8 mouse cellular contexts compared by ENCODE assay signal in genomic region chr11:55607808-55608523, GRCm38 (mm10). TPM values are rescaled to one million over a fixed set of nuclear protein-coding genes. Genes with fewer than 3 reads are reported as not detected.
A peak's percentile ranks its signal among the peaks of the same experiment; 100 is the strongest.
DNase-seq lines count a peak whose midpoint lies in the region; ATAC-seq lines count a peak whose summit lies in the region.

TSS of gene Glra1 (minus strand) at chr11:55608198.

- peak within 1 kb of the TSS; percentile 53 for H3K4me2 ChIP-seq in hindbrain, embryonic 14.5 days (replicated peaks)
- peak within 1 kb of the TSS; percentile 68 for H3K4me2 ChIP-seq in midbrain, embryonic 13.5 days (replicated peaks)
- no peak within 1 kb of the TSS; the same call in 1 of the 2 replicates for H3K4me2 ChIP-seq in stomach, embryonic 14.5 days (replicated peaks; ENCODE audit: low read depth, low read length)

- peak within 1 kb of the TSS; percentile 58 for H3K9ac ChIP-seq in hindbrain, embryonic 14.5 days
- H3K9ac ChIP-seq in midbrain, embryonic 13.5 days (replicated peaks), result peak within 1 kb of the TSS; percentile 57
- H3K9ac ChIP-seq in stomach, embryonic 14.5 days (replicated peaks; ENCODE audit: low read depth, low read length), result no peak within 1 kb of the TSS

- peak within 1 kb of the TSS; percentile 76 for H3K27ac ChIP-seq in hindbrain, embryonic 14.5 days
- H3K27ac ChIP-seq in midbrain, embryonic 13.5 days, result no peak within 1 kb of the TSS
- no peak within 1 kb of the TSS for H3K27ac ChIP-seq in stomach, embryonic 14.5 days (ENCODE audit: low read length)

- DNase-seq in cerebellum, adult 11 months, result peak; percentile 6
- no peak for DNase-seq in cerebellum, adult 9-11 months
- DNase-seq in cerebellum, adult 8-10 months, result peak; percentile 12
- peak; percentile 78 for DNase-seq in hindbrain, embryonic 14.5 days (ENCODE audit: low spot score)
- DNase-seq in left cerebral cortex, postnatal 36 days (ENCODE audit: low spot score in 2 of 2), result peak; percentile 7 to 24

- H3K27me3 ChIP-seq in hindbrain, embryonic 14.5 days (ENCODE audit: control insufficient read depth, insufficient read depth, low read length), result no peaks in the 10 kb centered on the region
- peaks cover 65% of the 10 kb centered on the region for H3K27me3 ChIP-seq in midbrain, embryonic 13.5 days
- no peaks in the 10 kb centered on the region for H3K27me3 ChIP-seq in stomach, embryonic 14.5 days (ENCODE audit: control insufficient read depth, insufficient read depth, low read length)

- H3K4me3 ChIP-seq in hindbrain, embryonic 14.5 days (replicated peaks; ENCODE audit: low read length), result peak within 1 kb of the TSS; percentile 42
- H3K4me3 ChIP-seq in midbrain, embryonic 13.5 days (replicated peaks), result peak within 1 kb of the TSS; percentile 46
- H3K4me3 ChIP-seq in stomach, embryonic 14.5 days (ENCODE audit: low read depth, low read length), result no peak within 1 kb of the TSS

- H3K4me1 ChIP-seq in hindbrain, embryonic 14.5 days (replicated peaks; ENCODE audit: control insufficient read depth, insufficient read depth, low read length), result peaks cover 17% of the 10 kb centered on the region; the same call in 1 of the 2 replicates
- peaks cover 8% of the 10 kb centered on the region; the same call in 1 of the 2 replicates for H3K4me1 ChIP-seq in midbrain, embryonic 13.5 days (replicated peaks)
- no peaks in the 10 kb centered on the region for H3K4me1 ChIP-seq in stomach, embryonic 14.5 days (ENCODE audit: control insufficient read depth, insufficient read depth, low read length)

- intact Hi-C loops in left cerebral cortex, postnatal 36 days (cut with DNase I), result no loop called here

- WGBS in hindbrain, embryonic 14.5 days, result under 1% methylated on average over 36 of the region's 36 CpGs
- WGBS in midbrain, embryonic 13.5 days, result under 1% methylated on average over 36 of the region's 36 CpGs
- WGBS in stomach, embryonic 14.5 days, result 1% methylated on average over 36 of the region's 36 CpGs

- no peaks in the 10 kb centered on the region for H3K9me3 ChIP-seq in hindbrain, embryonic 14.5 days (ENCODE audit: control insufficient read depth, low read length)
- no peaks in the 10 kb centered on the region for H3K9me3 ChIP-seq in midbrain, embryonic 13.5 days
- no peaks in the 10 kb centered on the region for H3K9me3 ChIP-seq in stomach, embryonic 14.5 days (ENCODE audit: control insufficient read depth, low read depth, low read length)

- no peaks in the 10 kb centered on the region for H3K36me3 ChIP-seq in hindbrain, embryonic 14.5 days (replicated peaks; ENCODE audit: control insufficient read depth, insufficient read depth)
- no peaks in the 10 kb centered on the region for H3K36me3 ChIP-seq in midbrain, embryonic 13.5 days
- no peaks in the 10 kb centered on the region for H3K36me3 ChIP-seq in stomach, embryonic 14.5 days (ENCODE audit: control insufficient read depth, insufficient read depth, low read length)

- peak; percentile 83 for ATAC-seq in frontal cortex, adult (ENCODE audit: low TSS enrichment)
- ATAC-seq in hindbrain, embryonic 14.5 days (ENCODE audit: low FRiP score), result peak; percentile 56
- peak; percentile 83 for ATAC-seq in midbrain, embryonic 13.5 days
- ATAC-seq in stomach, embryonic 14.5 days (ENCODE audit: insufficient number of reproducible peaks, insufficient read depth, low FRiP score, low read depth), result peak; percentile 72; the same call in 1 of the 2 replicates

RNA-seq across cellular contexts. Expression of gene Glra1, which starts in this region (rescaled TPM):
- polyA plus RNA-seq in hindbrain, embryonic 14.5 days (2014; fragmentation: Nextera tagmentation; extraction: Ambion mirVana), result 1.7 and 2.5 TPM in 2 replicates
- 1 to 10 TPM in 1 of 2 experiments, under 1 TPM in 1; 0.89 to 1.4 TPM for total RNA-seq in left cerebral cortex, postnatal 36 days (2021)
- polyA plus RNA-seq in midbrain, embryonic 13.5 days (2015; fragmentation: Nextera tagmentation; extraction: Ambion mirVana), result 0.22 and 0.23 TPM in 2 replicates
- not detected in 2 replicates for polyA plus RNA-seq in stomach, embryonic 14.5 days (2014; fragmentation: Nextera tagmentation; extraction: Ambion mirVana)

Comparison
In these comparisons a context has a peak if more than half of its experiments do, and no peak if none do; other contexts are left out.
1. Peak in ATAC-seq, H3K4me3 ChIP-seq, H3K9ac ChIP-seq and H3K4me2 ChIP-seq in midbrain, embryonic 13.5 days; RNA of the gene not detected or under 1 TPM.
2. Peak in ATAC-seq in stomach, embryonic 14.5 days; RNA of the gene not detected or under 1 TPM.